Mouse (Mus musculus) kidney, embryonic 15.5 days (tissue): ENCODE results near the gene Ugt1a6b. TPM values are rescaled to one million over a fixed set of nuclear protein-coding genes. Genes with fewer than 3 reads are reported as not detected.

Experiments used
- ATAC-seq: fragments of 200-750 bp; cut with Nextera tagmentation; replicated peaks from 2 replicates; pipeline ENCODE4 v1.8.0; 2017; ENCODE audit warnings: moderate TSS enrichment; ENCODE audit not compliant: low FRiP score
- H3K27ac ChIP-seq: fragments of 300-500 bp; sonication (generic); 2 replicates; pipeline ENCODE4 v1.5.1; 2015; ENCODE audit warnings: mild to moderate bottlenecking, inconsistent platforms
- H3K27me3 ChIP-seq: fragments of 300-500 bp; sonication (generic); 2 replicates; pipeline ENCODE4 v1.6.1; 2015; ENCODE audit warnings: inconsistent platforms
- H3K36me3 ChIP-seq: fragments of 300-500 bp; sonication (generic); 2 replicates; pipeline ENCODE4 v1.6.1; 2015; ENCODE audit warnings: inconsistent platforms
- H3K4me1 ChIP-seq: fragments of 300-500 bp; sonication (generic); 2 replicates; pipeline ENCODE4 v1.6.1; 2015; ENCODE audit warnings: inconsistent platforms
- H3K4me2 ChIP-seq: fragments of 300-500 bp; sonication (generic); 2 replicates; pipeline ENCODE4 v1.6.1; 2015; ENCODE audit warnings: moderate library complexity, mild to moderate bottlenecking, inconsistent platforms
- H3K4me3 ChIP-seq: fragments of 300-500 bp; sonication (generic); replicated peaks from 2 replicates; pipeline ENCODE4 v1.5.1; 2015; ENCODE audit warnings: mild to moderate bottlenecking, inconsistent platforms
- H3K9ac ChIP-seq: fragments of 300-500 bp; sonication (generic); 2 replicates; pipeline ENCODE4 v1.6.1; 2015; ENCODE audit warnings: mild to moderate bottlenecking, inconsistent platforms
- H3K9me3 ChIP-seq: fragments of 300-500 bp; sonication (generic); replicated peaks from 2 replicates; pipeline ENCODE4 v1.6.1; 2016; ENCODE audit warnings: inconsistent platforms
- WGBS: fragments of 180-500 bp; shearing (Covaris S2); methylation state at CpG from one replicate; pipeline ENCODE4 v1.1.7; 2015; ENCODE audit warnings: mixed read lengths; 5-methylcytosine and 5-hydroxymethylcytosine counted together
- polyA plus RNA-seq: library from polyadenylated mRNA; unstranded; fragments of >200 nt; fragmentation: Nextera tagmentation; extraction: Ambion mirVana; gene quantifications from 2 replicates; pipeline ENCODE4 v1.2.1, GENCODE M21; 2015

Ugt1a6b gene
- polyA plus RNA-seq, 1 experiment from 2014 or later = 0.16 TPM

DNA sequence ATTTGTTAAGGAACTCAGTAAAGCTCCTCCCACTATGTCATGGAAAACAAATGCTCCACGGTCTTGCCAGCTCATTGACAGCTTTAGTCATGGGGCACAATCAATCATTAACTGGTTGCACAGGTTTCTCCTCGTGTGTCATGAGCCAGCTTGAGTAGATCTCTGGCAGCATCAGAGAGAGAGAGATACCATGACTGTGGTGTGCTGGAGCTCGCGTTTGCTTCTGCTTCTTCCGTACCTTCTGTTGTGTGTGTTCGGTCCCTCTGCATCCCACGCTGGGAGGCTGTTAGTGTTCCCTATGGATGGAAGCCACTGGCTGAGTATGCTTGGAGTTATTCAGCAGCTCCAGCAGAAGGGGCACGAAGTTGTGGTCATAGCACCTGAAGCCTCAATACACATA lies 108.8 kb downstream of the Ugt1a6b start, which contains the start of gene Ugt1a1:
Gene Ugt1a1 (plus strand): TSS at position 148 of the 400 bp plus-strand sequence.
- Histone ChIP-seq H3K27me3 (no peaks in the 10 kb centered on the region), H3K27ac (no peak within 1 kb of the TSS), H3K4me2 (no peak within 1 kb of the TSS), H3K9me3 (peaks cover 50% of the 10 kb centered on the region), H3K4me3 (no peak within 1 kb of the TSS), H3K4me1 (no peaks in the 10 kb centered on the region), H3K9ac (no peak within 1 kb of the TSS), H3K36me3 (no peaks in the 10 kb centered on the region)
- 69% methylated on average over 8 of the region's 8 CpGs for WGBS
- ATAC-seq = peak; percentile 34; the same call in 1 of the 2 replicates

DNA sequence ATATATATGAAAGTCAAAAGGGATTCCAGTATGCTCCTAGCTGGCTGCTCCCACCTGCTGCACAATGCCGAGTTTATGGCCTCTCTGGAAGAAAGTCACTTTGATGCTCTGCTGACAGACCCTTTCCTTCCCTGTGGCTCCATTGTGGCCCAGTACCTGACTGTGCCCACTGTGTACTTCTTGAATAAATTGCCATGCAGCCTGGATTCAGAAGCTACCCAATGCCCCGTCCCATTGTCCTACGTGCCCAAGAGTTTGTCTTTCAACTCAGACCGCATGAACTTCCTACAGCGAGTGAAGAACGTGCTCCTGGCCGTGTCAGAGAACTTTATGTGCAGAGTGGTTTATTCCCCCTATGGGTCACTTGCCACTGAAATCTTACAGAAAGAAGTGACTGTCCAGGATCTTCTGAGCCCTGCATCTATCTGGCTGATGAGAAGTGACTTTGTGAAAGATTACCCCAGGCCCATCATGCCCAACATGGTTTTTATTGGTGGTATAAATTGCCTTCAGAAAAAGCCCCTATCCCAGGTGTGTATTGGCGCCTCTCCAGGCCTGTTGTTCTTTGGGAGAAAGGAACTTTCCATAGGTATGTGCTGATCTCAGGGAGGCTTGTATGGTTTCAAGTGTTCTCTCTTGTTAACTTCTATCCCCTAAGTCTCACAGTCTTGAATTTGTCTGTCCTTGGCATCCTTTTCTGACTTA lies 109.4 kb downstream of the Ugt1a6b start:
- H3K27me3 ChIP-seq = no peaks in the 10 kb centered on the region
- no peak overlapping the region for H3K9ac ChIP-seq
- H3K4me2 ChIP-seq = no peak overlapping the region
- no peaks in the 10 kb centered on the region for H3K4me1 ChIP-seq
- 61% methylated on average over 8 of the region's 8 CpGs for WGBS
- peaks cover 57% of the 10 kb centered on the region for H3K9me3 ChIP-seq
- no peak overlapping the region for H3K4me3 ChIP-seq
- no peaks in the 10 kb centered on the region for H3K36me3 ChIP-seq
- peak; percentile 19; the same call in 1 of the 2 replicates for ATAC-seq
- no peak overlapping the region for H3K27ac ChIP-seq

- Histone ChIP-seq H3K4me3 (no peak overlapping the region), H3K36me3 (no peaks in the 10 kb centered on the region), H3K4me1 (no peaks in the 10 kb centered on the region), H3K27ac (no peak overlapping the region), H3K27me3 (no peaks in the 10 kb centered on the region), H3K4me2 (no peak overlapping the region), H3K9me3 (peaks cover 59% of the 10 kb centered on the region), H3K9ac (no peak overlapping the region)
- WGBS = 81% methylated on average over 1 of the region's 1 CpGs
- ATAC-seq = no peak
Measured at GRCm38 (mm10) chr1:88213061-88213460, 110.0 kb downstream of the Ugt1a6b start.

DNA sequence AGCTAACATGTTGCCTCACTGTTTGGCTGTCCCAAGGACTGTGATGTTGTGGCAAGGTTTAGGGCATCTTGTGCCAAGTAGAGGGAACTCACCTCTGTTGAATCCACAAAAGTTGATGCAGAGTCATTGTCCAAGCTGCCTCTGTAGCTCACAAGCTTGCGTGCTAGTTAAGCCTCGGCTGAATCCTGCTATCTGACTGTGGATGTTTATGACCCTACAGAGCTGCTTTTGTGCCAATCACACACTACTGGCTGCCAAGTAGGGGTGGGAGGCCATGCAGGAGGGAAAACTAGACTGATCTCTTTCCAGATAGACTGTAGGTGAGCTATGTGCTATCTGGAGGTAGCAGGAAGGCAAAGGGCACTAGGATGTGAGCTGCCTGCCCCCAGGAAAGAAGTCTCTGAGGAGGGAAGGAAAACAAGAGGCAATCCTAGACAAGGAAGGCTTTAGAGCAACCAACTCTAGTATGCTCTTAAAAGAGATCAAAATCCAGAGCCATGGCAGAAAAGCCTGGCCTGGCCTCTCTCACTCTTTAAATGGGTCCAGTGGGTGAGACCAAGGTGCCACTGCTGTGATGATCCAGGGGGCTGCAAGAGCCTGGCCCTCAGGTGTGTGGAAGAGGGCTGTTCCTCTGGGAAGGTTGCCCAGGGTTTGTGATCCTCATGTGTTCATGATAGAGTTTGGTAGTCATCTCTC lies 110.9 kb downstream of the Ugt1a6b start:
- Histone ChIP-seq H3K36me3 (no peaks in the 10 kb centered on the region), H3K4me3 (no peak overlapping the region), H3K4me1 (no peaks in the 10 kb centered on the region), H3K9ac (no peak overlapping the region), H3K9me3 (peaks cover 59% of the 10 kb centered on the region), H3K27me3 (no peaks in the 10 kb centered on the region), H3K4me2 (no peak overlapping the region), H3K27ac (no peak overlapping the region)
- WGBS = 76% methylated on average over 2 of the region's 2 CpGs
- no peak for ATAC-seq

GRCm38 (mm10) chr1:88214462-88214952 lies 111.5 kb downstream of the Ugt1a6b start:
- Histone ChIP-seq H3K27me3 (no peaks in the 10 kb centered on the region), H3K9ac (no peak overlapping the region), H3K36me3 (no peaks in the 10 kb centered on the region), H3K4me2 (no peak overlapping the region), H3K9me3 (peaks cover 59% of the 10 kb centered on the region), H3K4me3 (no peak overlapping the region), H3K4me1 (no peaks in the 10 kb centered on the region), H3K27ac (no peak overlapping the region)
- ATAC-seq = no peak
- WGBS = 79% methylated on average over 2 of the region's 2 CpGs

DNA sequence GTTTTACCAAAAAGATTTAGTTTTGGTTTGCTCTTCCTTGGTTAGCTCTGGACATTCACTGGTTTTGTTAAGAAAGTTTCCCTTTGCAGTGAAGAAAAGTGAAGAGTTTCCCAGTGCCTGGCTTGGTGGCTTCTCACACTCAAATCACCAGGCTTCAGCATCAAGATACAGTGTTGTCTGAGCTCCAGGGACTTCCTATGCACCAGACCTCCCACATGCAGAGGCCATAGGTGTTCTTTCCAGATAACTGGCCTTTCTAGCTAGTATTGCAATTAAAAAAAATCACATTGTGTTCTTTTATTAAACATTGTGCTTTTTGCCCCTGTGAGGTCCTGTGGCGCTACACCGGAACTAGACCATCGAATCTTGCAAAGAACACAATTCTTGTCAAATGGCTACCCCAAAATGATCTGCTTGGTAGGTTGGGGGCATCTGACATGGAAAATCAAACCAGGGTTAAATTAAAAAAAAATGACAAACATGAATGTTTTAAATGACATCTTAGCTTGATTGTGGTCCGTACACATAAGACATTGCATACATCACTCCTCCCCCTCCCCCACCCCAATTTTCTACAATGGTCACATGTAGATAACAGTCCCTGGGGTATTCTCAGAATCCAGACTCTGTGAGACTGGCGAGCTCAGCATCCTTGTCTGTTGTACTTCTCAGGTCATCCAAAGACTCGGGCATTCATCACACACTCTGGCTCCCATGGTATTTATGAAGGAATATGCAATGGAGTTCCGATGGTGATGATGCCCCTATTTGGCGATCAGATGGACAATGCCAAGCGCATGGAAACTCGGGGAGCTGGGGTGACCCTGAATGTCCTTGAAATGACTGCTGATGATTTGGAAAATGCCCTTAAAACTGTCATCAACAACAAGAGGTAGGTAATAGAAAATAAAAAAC lies 112.7 kb downstream of the Ugt1a6b start:
- Histone ChIP-seq H3K9ac (no peak overlapping the region), H3K4me1 (no peaks in the 10 kb centered on the region), H3K9me3 (peaks cover 59% of the 10 kb centered on the region), H3K27me3 (no peaks in the 10 kb centered on the region), H3K36me3 (no peaks in the 10 kb centered on the region), H3K27ac (no peak overlapping the region), H3K4me3 (no peak overlapping the region), H3K4me2 (no peak overlapping the region)
- ATAC-seq = 0 out of 2 replicates have a peak, but pooled peaks have one; percentile 2
- WGBS = 73% methylated on average over 10 of the region's 10 CpGs

DNA sequence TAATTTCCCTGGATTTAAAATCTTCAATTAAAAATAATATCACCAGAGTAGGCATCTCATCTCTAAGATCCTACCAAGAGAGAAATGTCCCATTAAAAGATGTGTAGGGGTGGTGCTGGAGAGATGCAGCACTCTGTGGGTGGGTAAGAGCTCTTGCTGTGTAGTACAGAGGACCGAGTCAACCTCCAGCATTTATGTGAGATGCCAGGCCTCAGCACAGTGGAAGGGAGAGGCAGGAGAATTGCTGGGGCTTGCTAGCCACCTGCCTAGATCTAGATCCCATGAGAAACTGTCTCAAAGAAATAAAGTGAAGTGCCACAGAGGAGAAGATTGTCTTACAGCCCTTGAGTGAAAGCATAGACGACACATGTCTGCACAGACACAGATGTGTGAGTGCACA lies 113.5 kb downstream of the Ugt1a6b start:
- Histone ChIP-seq H3K27ac (no peak overlapping the region), H3K36me3 (no peaks in the 10 kb centered on the region), H3K4me3 (no peak overlapping the region), H3K27me3 (no peaks in the 10 kb centered on the region), H3K9ac (no peak overlapping the region), H3K4me2 (no peak overlapping the region), H3K4me1 (no peaks in the 10 kb centered on the region), H3K9me3 (peaks cover 56% of the 10 kb centered on the region)
- ATAC-seq = no peak
- 58% methylated on average over 2 of the region's 2 CpGs for WGBS

- H3K4me1 ChIP-seq = no peaks in the 10 kb centered on the region
- no peak overlapping the region for H3K4me3 ChIP-seq
- no peaks in the 10 kb centered on the region for H3K36me3 ChIP-seq
- H3K4me2 ChIP-seq = no peak overlapping the region
- H3K9ac ChIP-seq = no peak overlapping the region
- no peak for ATAC-seq
- 64% methylated on average over 2 of the region's 2 CpGs for WGBS
- no peak overlapping the region for H3K27ac ChIP-seq
- H3K9me3 ChIP-seq = peaks cover 50% of the 10 kb centered on the region
- H3K27me3 ChIP-seq = no peaks in the 10 kb centered on the region
Measured at GRCm38 (mm10) chr1:88217144-88217543, 114.1 kb downstream of the Ugt1a6b start.

GRCm38 (mm10) chr1:88217576-88217975 lies 114.5 kb downstream of the Ugt1a6b start:
- H3K9ac ChIP-seq = no peak overlapping the region
- H3K27ac ChIP-seq = no peak overlapping the region
- 39% methylated on average over 3 of the region's 3 CpGs for WGBS
- H3K4me3 ChIP-seq = no peak overlapping the region
- H3K4me1 ChIP-seq = no peaks in the 10 kb centered on the region
- peaks cover 46% of the 10 kb centered on the region for H3K9me3 ChIP-seq
- no peaks in the 10 kb centered on the region for H3K27me3 ChIP-seq
- no peak for ATAC-seq
- no peaks in the 10 kb centered on the region for H3K36me3 ChIP-seq
- no peak overlapping the region for H3K4me2 ChIP-seq

DNA sequence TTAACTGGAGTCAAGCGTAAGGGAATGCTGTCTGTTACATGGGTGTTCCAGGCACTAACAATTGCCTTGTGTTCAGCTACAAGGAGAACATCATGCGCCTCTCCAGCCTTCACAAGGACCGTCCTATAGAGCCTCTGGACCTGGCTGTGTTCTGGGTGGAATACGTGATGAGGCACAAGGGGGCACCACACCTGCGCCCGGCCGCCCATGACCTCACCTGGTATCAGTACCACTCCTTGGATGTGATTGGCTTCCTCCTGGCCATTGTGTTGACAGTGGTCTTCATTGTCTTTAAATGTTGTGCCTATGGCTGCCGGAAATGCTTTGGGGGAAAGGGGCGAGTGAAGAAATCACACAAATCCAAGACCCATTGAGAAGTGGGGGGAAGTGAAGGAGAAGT lies 115.0 kb downstream of the Ugt1a6b start:
- Histone ChIP-seq H3K9me3 (peaks cover 41% of the 10 kb centered on the region), H3K4me3 (no peak overlapping the region), H3K27ac (no peak overlapping the region), H3K9ac (no peak overlapping the region), H3K4me1 (no peaks in the 10 kb centered on the region), H3K27me3 (no peaks in the 10 kb centered on the region), H3K36me3 (no peaks in the 10 kb centered on the region), H3K4me2 (no peak overlapping the region)
- ATAC-seq = no peak
- WGBS = 75% methylated on average over 9 of the region's 9 CpGs

DNA sequence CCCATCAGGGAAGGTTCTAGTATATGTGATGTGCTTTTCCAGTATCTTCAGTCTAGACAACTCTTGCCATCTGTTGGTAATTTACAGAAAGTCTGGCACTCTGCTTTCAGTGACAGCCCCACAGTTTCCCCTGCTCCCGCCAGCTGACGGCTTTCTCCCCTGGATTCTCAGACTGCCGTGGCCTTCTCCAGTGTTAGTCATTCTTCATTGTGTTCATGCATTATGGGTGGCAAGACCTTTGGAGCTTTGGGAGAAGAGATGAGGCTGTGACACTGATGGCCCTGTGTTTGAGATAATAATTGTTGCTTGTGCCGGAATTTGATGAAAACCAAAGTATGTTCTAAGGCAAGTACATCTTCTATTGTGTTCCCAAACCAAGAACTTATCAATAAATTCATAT lies 115.5 kb downstream of the Ugt1a6b start:
- 52% methylated on average over 4 of the region's 4 CpGs for WGBS
- no peak for ATAC-seq

GRCm38 (mm10) chr1:88219054-88219453 lies 116.0 kb downstream of the Ugt1a6b start:
- no peak for ATAC-seq
- H3K9me3 ChIP-seq = peaks cover 31% of the 10 kb centered on the region
- 14% methylated on average over 1 of the region's 1 CpGs for WGBS

More for the DNA sequence above, 115.5 kb downstream of the Ugt1a6b start:
- H3K4me3 ChIP-seq = no peak overlapping the region
- H3K27ac ChIP-seq = no peak overlapping the region
- no peak overlapping the region for H3K9ac ChIP-seq
- H3K9me3 ChIP-seq = peaks cover 36% of the 10 kb centered on the region
- H3K4me1 ChIP-seq = no peaks in the 10 kb centered on the region
- no peak overlapping the region for H3K4me2 ChIP-seq
- no peaks in the 10 kb centered on the region for H3K27me3 ChIP-seq
- no peaks in the 10 kb centered on the region for H3K36me3 ChIP-seq

More at GRCm38 (mm10) chr1:88219054-88219453, 116.0 kb downstream of the Ugt1a6b start:
- Histone ChIP-seq H3K9ac (no peak overlapping the region), H3K27me3 (no peaks in the 10 kb centered on the region), H3K4me2 (no peak overlapping the region), H3K4me1 (no peaks in the 10 kb centered on the region), H3K36me3 (no peaks in the 10 kb centered on the region), H3K27ac (no peak overlapping the region), H3K4me3 (no peak overlapping the region)
